Mouse (Mus musculus): ENCODE results near the gene Arhgef15. TPM values are rescaled to one million over a fixed set of nuclear protein-coding genes. Genes with fewer than 3 reads are reported as not detected.
"Not testable (repeated sequence)": the region's sequence is repeated elsewhere in the genome, so short reads cannot be mapped to it uniquely, and the experiment has no call there.

The Arhgef15 gene
- 8.0 and 9.7 TPM in 2 replicates for polyA plus RNA-seq (2015; fragmentation: Nextera tagmentation; extraction: Ambion mirVana)

- no peak for ATAC-seq (ENCODE audit: insufficient number of reproducible peaks, low FRiP score, low TSS enrichment, low read depth)
- Histone ChIP-seq H3K27ac (replicated peaks) (peak within 1 kb of the TSS; percentile 17; the same call in 1 of the 2 replicates), H3K9ac (no peak within 1 kb of the TSS), H3K4me1 (peaks cover 14% of the 10 kb centered on the region), H3K4me2 (replicated peaks) (no peak within 1 kb of the TSS), H3K27me3 (peaks cover 17% of the 10 kb centered on the region), H3K9me3 (replicated peaks) (no peaks in the 10 kb centered on the region), H3K4me3 (replicated peaks) (peak within 1 kb of the TSS; percentile 11), H3K36me3 (no peaks in the 10 kb centered on the region)
- WGBS, result 44% methylated on average over 8 of the region's 8 CpGs
Observed at GRCm38 (mm10) chr11:68957308-68957707, at the start of gene Arhgef15. TSS of gene Arhgef15 (minus strand) at chr11:68957480.

GRCm38 (mm10) chr11:69006575-69006974 lies 49.3 kb upstream of the Arhgef15 start:
- not testable (repeated sequence) for ATAC-seq (ENCODE audit: insufficient number of reproducible peaks, low FRiP score, low TSS enrichment, low read depth); H3K4me2 ChIP-seq (replicated peaks); H3K9me3 ChIP-seq (replicated peaks); H3K9ac ChIP-seq; H3K27ac ChIP-seq (replicated peaks); H3K4me3 ChIP-seq (replicated peaks); H3K27me3 ChIP-seq
- Histone ChIP-seq H3K36me3 (peaks cover 16% of the 10 kb centered on the region), H3K4me1 (peaks cover 21% of the 10 kb centered on the region)

GRCm38 (mm10) chr11:69005193-69005592 lies 47.9 kb upstream of the Arhgef15 start:
- Histone ChIP-seq H3K4me1 (peaks cover 12% of the 10 kb centered on the region; the same call in 1 of the 2 replicates), H3K9ac (no peak overlapping the region), H3K9me3 (replicated peaks) (no peaks in the 10 kb centered on the region), H3K27me3 (no peaks in the 10 kb centered on the region), H3K27ac (replicated peaks) (no peak overlapping the region), H3K4me2 (replicated peaks) (no peak overlapping the region), H3K36me3 (peaks cover 30% of the 10 kb centered on the region), H3K4me3 (replicated peaks) (no peak overlapping the region)
- ATAC-seq (ENCODE audit: insufficient number of reproducible peaks, low FRiP score, low TSS enrichment, low read depth), result no peak
- WGBS, result 83% methylated on average over 7 of the region's 7 CpGs

GRCm38 (mm10) chr11:69003592-69003991 lies 46.3 kb upstream of the Arhgef15 start:
- WGBS, result 61% methylated on average over 4 of the region's 4 CpGs
- Histone ChIP-seq H3K27ac (replicated peaks) (no peak overlapping the region), H3K4me1 (peaks cover 12% of the 10 kb centered on the region; the same call in 1 of the 2 replicates), H3K9ac (no peak overlapping the region), H3K9me3 (replicated peaks) (no peaks in the 10 kb centered on the region), H3K4me3 (replicated peaks) (no peak overlapping the region), H3K27me3 (no peaks in the 10 kb centered on the region), H3K4me2 (replicated peaks) (no peak overlapping the region), H3K36me3 (peaks cover 46% of the 10 kb centered on the region)
- no peak for ATAC-seq (ENCODE audit: insufficient number of reproducible peaks, low FRiP score, low TSS enrichment, low read depth)

GRCm38 (mm10) chr11:69002782-69003181 lies 45.5 kb upstream of the Arhgef15 start:
- H3K27me3 ChIP-seq; ATAC-seq (ENCODE audit: insufficient number of reproducible peaks, low FRiP score, low TSS enrichment, low read depth); H3K9ac ChIP-seq; H3K9me3 ChIP-seq (replicated peaks); H3K4me1 ChIP-seq; H3K4me3 ChIP-seq (replicated peaks); H3K27ac ChIP-seq (replicated peaks); H3K4me2 ChIP-seq (replicated peaks): not testable (repeated sequence)
- H3K36me3 ChIP-seq, result peaks cover 54% of the 10 kb centered on the region
- WGBS, result 94% methylated on average over 4 of the region's 4 CpGs

- no peak overlapping the region for H3K4me2 ChIP-seq (replicated peaks)
- no peak overlapping the region for H3K9ac ChIP-seq
- peaks cover 94% of the 10 kb centered on the region for H3K36me3 ChIP-seq
- no peak overlapping the region for H3K4me3 ChIP-seq (replicated peaks)
- no peak for ATAC-seq (ENCODE audit: insufficient number of reproducible peaks, low FRiP score, low TSS enrichment, low read depth)
- 97% methylated on average over 4 of the region's 4 CpGs for WGBS
- no peaks in the 10 kb centered on the region for H3K9me3 ChIP-seq (replicated peaks)
- no peaks in the 10 kb centered on the region for H3K4me1 ChIP-seq
- no peaks in the 10 kb centered on the region for H3K27me3 ChIP-seq
- H3K27ac ChIP-seq (replicated peaks), result no peak overlapping the region
Observed at GRCm38 (mm10) chr11:68997080-68997479, 39.8 kb upstream of the Arhgef15 start.

GRCm38 (mm10) chr11:68994377-68994776 lies 37.1 kb upstream of the Arhgef15 start:
- Histone ChIP-seq H3K36me3 (peaks cover 92% of the 10 kb centered on the region), H3K4me1 (no peaks in the 10 kb centered on the region), H3K9me3 (replicated peaks) (no peaks in the 10 kb centered on the region), H3K9ac (no peak overlapping the region), H3K27ac (replicated peaks) (no peak overlapping the region), H3K4me2 (replicated peaks) (no peak overlapping the region), H3K4me3 (replicated peaks) (no peak overlapping the region), H3K27me3 (no peaks in the 10 kb centered on the region)
- WGBS, result 96% methylated on average over 3 of the region's 3 CpGs
- no peak for ATAC-seq (ENCODE audit: insufficient number of reproducible peaks, low FRiP score, low TSS enrichment, low read depth)

- ATAC-seq (ENCODE audit: insufficient number of reproducible peaks, low FRiP score, low TSS enrichment, low read depth), result no peak
- H3K27me3 ChIP-seq, result no peaks in the 10 kb centered on the region
- no peaks in the 10 kb centered on the region for H3K4me1 ChIP-seq
- no peak overlapping the region for H3K4me3 ChIP-seq (replicated peaks)
- no peaks in the 10 kb centered on the region for H3K9me3 ChIP-seq (replicated peaks)
- H3K4me2 ChIP-seq (replicated peaks), result no peak overlapping the region
- H3K9ac ChIP-seq, result no peak overlapping the region
- H3K27ac ChIP-seq (replicated peaks), result no peak overlapping the region
- WGBS, result 88% methylated on average over 7 of the region's 7 CpGs
- H3K36me3 ChIP-seq, result peaks cover 86% of the 10 kb centered on the region
Observed at GRCm38 (mm10) chr11:68993122-68993521, 35.8 kb upstream of the Arhgef15 start.

GRCm38 (mm10) chr11:68988341-68988740 lies 31.1 kb upstream of the Arhgef15 start:
- H3K9me3 ChIP-seq (replicated peaks), result no peaks in the 10 kb centered on the region
- H3K9ac ChIP-seq, result no peak overlapping the region
- peaks cover 61% of the 10 kb centered on the region for H3K36me3 ChIP-seq
- H3K27me3 ChIP-seq, result no peaks in the 10 kb centered on the region
- ATAC-seq (ENCODE audit: insufficient number of reproducible peaks, low FRiP score, low TSS enrichment, low read depth), result no peak
- H3K4me2 ChIP-seq (replicated peaks), result no peak overlapping the region
- no peaks in the 10 kb centered on the region for H3K4me1 ChIP-seq
- H3K4me3 ChIP-seq (replicated peaks), result no peak overlapping the region
- no peak overlapping the region for H3K27ac ChIP-seq (replicated peaks)
- WGBS, result 86% methylated on average over 17 of the region's 17 CpGs

- no peak overlapping the region for H3K9ac ChIP-seq
- peaks cover 52% of the 10 kb centered on the region for H3K36me3 ChIP-seq
- no peaks in the 10 kb centered on the region for H3K27me3 ChIP-seq
- WGBS, result 87% methylated on average over 11 of the region's 11 CpGs
- no peak overlapping the region for H3K4me3 ChIP-seq (replicated peaks)
- H3K4me2 ChIP-seq (replicated peaks), result no peak overlapping the region
- no peaks in the 10 kb centered on the region for H3K9me3 ChIP-seq (replicated peaks)
- no peak overlapping the region for H3K27ac ChIP-seq (replicated peaks)
- no peak for ATAC-seq (ENCODE audit: insufficient number of reproducible peaks, low FRiP score, low TSS enrichment, low read depth)
- H3K4me1 ChIP-seq, result no peaks in the 10 kb centered on the region
Observed at GRCm38 (mm10) chr11:68987365-68987882, 30.1 kb upstream of the Arhgef15 start.

- H3K4me1 ChIP-seq, result no peaks in the 10 kb centered on the region
- no peak overlapping the region for H3K9ac ChIP-seq
- H3K27me3 ChIP-seq, result no peaks in the 10 kb centered on the region
- H3K4me2 ChIP-seq (replicated peaks), result no peak overlapping the region
- H3K36me3 ChIP-seq, result peaks cover 14% of the 10 kb centered on the region
- 0 out of 2 replicates have a peak overlapping the region, but pooled peaks have one; percentile 34 for H3K27ac ChIP-seq (replicated peaks)
- H3K9me3 ChIP-seq (replicated peaks), result no peaks in the 10 kb centered on the region
- peak; percentile 43; the same call in 1 of the 2 replicates for ATAC-seq (ENCODE audit: insufficient number of reproducible peaks, low FRiP score, low TSS enrichment, low read depth)
- WGBS, result 27% methylated on average over 4 of the region's 4 CpGs
- no peak overlapping the region for H3K4me3 ChIP-seq (replicated peaks)
Observed at GRCm38 (mm10) chr11:68982639-68983369, 25.5 kb upstream of the Arhgef15 start.
